Mouse (Mus musculus) MEL (cell line): ENCODE results near the gene Ccdc40. TPM values are rescaled to one million over a fixed set of nuclear protein-coding genes. Genes with fewer than 3 reads are reported as not detected.

ENCODE experiments used
- DNase-seq: peaks from one replicate; pipeline ENCODE4 v3.0.0; 2011; ENCODE audit warnings: low read depth, low spot score
- H3K27ac ChIP-seq: 2 replicates; pipeline ENCODE4 v1.5.1; 2012; ENCODE audit warnings: low read depth, mild to moderate bottlenecking, control low read depth, low read length, moderate library complexity; ENCODE audit not compliant: control insufficient read depth
- H3K27me3 ChIP-seq, 2 experiments: fragments of 150-350 bp in 1 of 2; sonication (generic) in 1 of 2; 2 replicates each; pipeline ENCODE4 v1.6.1; 2012; ENCODE audit warnings: low read length in 2 of 2, mild to moderate bottlenecking in 2 of 2, improper control_type of control experiment in 1 of 2, moderate library complexity in 1 of 2; ENCODE audit not compliant: insufficient read depth in 2 of 2, control insufficient read depth in 1 of 2
- H3K36me3 ChIP-seq, 2 experiments: 2 replicates each; pipeline ENCODE4 v1.6.1; 2012 to 2014; ENCODE audit warnings: low read length in 2 of 2, improper control_type of control experiment in 1 of 2, inconsistent platforms in 1 of 2, mild to moderate bottlenecking in 1 of 2; ENCODE audit not compliant: insufficient read depth in 2 of 2, control insufficient read depth in 1 of 2
- H3K4me1 ChIP-seq, 2 experiments: fragments of 150-350 bp in 1 of 2; sonication (generic) in 1 of 2; 2 replicates each; pipeline ENCODE4 v1.6.1; 2012; ENCODE audit warnings: low read length in 2 of 2, improper control_type of control experiment in 1 of 2, mild to moderate bottlenecking in 1 of 2; ENCODE audit not compliant: insufficient read depth in 2 of 2, control insufficient read depth in 1 of 2
- H3K4me3 ChIP-seq, 2 experiments: fragments of 150-350 bp in 1 of 2; sonication (generic) in 1 of 2; 2 replicates each; pipeline ENCODE4 v1.5.1; 2012; ENCODE audit warnings: low read depth in 2 of 2, low read length in 2 of 2, mild to moderate bottlenecking in 2 of 2, moderate library complexity in 2 of 2, control low read depth in 1 of 2, improper control_type of control experiment in 1 of 2; ENCODE audit not compliant: control insufficient read depth in 1 of 2, insufficient read depth in 1 of 2
- H3K79me2 ChIP-seq: 2 replicates; pipeline ENCODE4 v1.6.1; 2012; ENCODE audit warnings: mild to moderate bottlenecking, low read length, moderate library complexity; ENCODE audit not compliant: control insufficient read depth, poor library complexity, insufficient read depth
- H3K9ac ChIP-seq: 2 replicates; pipeline ENCODE4 v1.6.1; 2012; ENCODE audit warnings: low read depth, mild to moderate bottlenecking, control low read depth, low read length, moderate library complexity; ENCODE audit not compliant: control insufficient read depth, poor library complexity, severe bottlenecking
- H3K9me3 ChIP-seq: fragments of 150-350 bp; sonication (generic); replicated peaks from 2 replicates; pipeline ENCODE4 v1.6.1; 2012; ENCODE audit warnings: mild to moderate bottlenecking, low read length, improper control_type of control experiment, moderate library complexity; ENCODE audit not compliant: insufficient read depth
- BHLHE40 ChIP-seq: IDR thresholded peaks from 2 replicates; pipeline ENCODE4 v1.6.1; 2012; ENCODE audit warnings: low read depth, mild to moderate bottlenecking, inconsistent platforms, low read length, improper control_type of control experiment, borderline replicate concordance
- CHD1 ChIP-seq: IDR thresholded peaks from 2 replicates; pipeline ENCODE4 v1.6.1; 2012; ENCODE audit warnings: low read depth, mild to moderate bottlenecking, inconsistent platforms, low read length, improper control_type of control experiment
- CHD2 ChIP-seq: IDR thresholded peaks from 2 replicates; pipeline ENCODE4 v1.6.1; 2011; ENCODE audit warnings: low read length, improper control_type of control experiment
- CTCF ChIP-seq, 3 experiments: IDR thresholded peaks in 2 of 3; conservative IDR thresholded peaks in 1 of 3; 2 replicates each; pipeline ENCODE4 v1.5.1; 2011 to 2012; ENCODE audit warnings: low read length in 3 of 3, low read depth in 2 of 3, mild to moderate bottlenecking in 2 of 3, improper control_type of control experiment in 1 of 3, inconsistent platforms in 1 of 3, mixed read lengths in 1 of 3, moderate library complexity in 1 of 3; ENCODE audit not compliant: control insufficient read depth in 1 of 3, insufficient read depth in 1 of 3, poor library complexity in 1 of 3, severe bottlenecking in 1 of 3
- E2F4 ChIP-seq: IDR thresholded peaks from 2 replicates; pipeline ENCODE4 v1.6.1; 2011; ENCODE audit warnings: low read depth, low read length, improper control_type of control experiment, borderline replicate concordance
- EP300 ChIP-seq, 2 experiments: IDR thresholded peaks; 2 replicates each; pipeline ENCODE4 v1.6.1; 2011; ENCODE audit warnings: improper control_type of control experiment in 2 of 2, low read length in 2 of 2, low read depth in 1 of 2, mild to moderate bottlenecking in 1 of 2
- GABPA ChIP-seq: IDR thresholded peaks from 2 replicates; pipeline ENCODE4 v1.6.1; 2012; ENCODE audit warnings: low read depth, mild to moderate bottlenecking, inconsistent platforms, low read length, improper control_type of control experiment, moderate library complexity
- GATA1 ChIP-seq: IDR thresholded peaks from 2 replicates; pipeline ENCODE4 v1.6.1; 2011; ENCODE audit warnings: low read depth, low read length, improper control_type of control experiment
- KAT2A ChIP-seq: conservative IDR thresholded peaks from 2 replicates; pipeline ENCODE4 v1.6.1; 2012; ENCODE audit warnings: low read depth, low read length, improper control_type of control experiment, inconsistent platforms
- MAX ChIP-seq: IDR thresholded peaks from 2 replicates; pipeline ENCODE4 v1.6.1; 2011; ENCODE audit warnings: low read length, improper control_type of control experiment
- MAZ ChIP-seq: IDR thresholded peaks from 2 replicates; pipeline ENCODE4 v1.6.1; 2012; ENCODE audit warnings: low read depth, mild to moderate bottlenecking, inconsistent platforms, low read length, improper control_type of control experiment
- MYB ChIP-seq: IDR thresholded peaks from 2 replicates; pipeline ENCODE4 v1.6.1; 2011; ENCODE audit warnings: mild to moderate bottlenecking, low read depth, low read length, improper control_type of control experiment
- MYC ChIP-seq: IDR thresholded peaks from 2 replicates; pipeline ENCODE4 v1.6.1; 2011; ENCODE audit warnings: low read depth, mild to moderate bottlenecking, low read length, improper control_type of control experiment, moderate library complexity
- POLR2AphosphoS2 ChIP-seq: IDR thresholded peaks from 2 replicates; pipeline ENCODE4 v1.6.1; 2011; ENCODE audit warnings: low read length, improper control_type of control experiment
- POLR2AphosphoS5 ChIP-seq: IDR thresholded peaks from 2 replicates; pipeline ENCODE4 v1.6.1; 2012; ENCODE audit warnings: low read depth, borderline replicate concordance, mild to moderate bottlenecking, inconsistent platforms, low read length, moderate library complexity, mixed read lengths
- RAD21 ChIP-seq: IDR thresholded peaks from 2 replicates; pipeline ENCODE4 v1.6.1; 2011; ENCODE audit warnings: mild to moderate bottlenecking, low read depth, low read length, improper control_type of control experiment
- RCOR1 ChIP-seq: IDR thresholded peaks from 2 replicates; pipeline ENCODE4 v1.6.1; 2012; ENCODE audit warnings: low read depth, mild to moderate bottlenecking, inconsistent platforms, low read length, improper control_type of control experiment
- SIN3A ChIP-seq: IDR thresholded peaks from 2 replicates; pipeline ENCODE4 v1.6.1; 2012; ENCODE audit warnings: low read length, improper control_type of control experiment, inconsistent platforms
- SMC3 ChIP-seq: IDR thresholded peaks from 2 replicates; pipeline ENCODE4 v1.6.1; 2011; ENCODE audit warnings: low read depth, low read length, improper control_type of control experiment
- TBP ChIP-seq: IDR thresholded peaks from 2 replicates; pipeline ENCODE4 v1.8.0; 2011; ENCODE audit warnings: low read depth, low read length, improper control_type of control experiment
- TCF12 ChIP-seq: IDR thresholded peaks from 2 replicates; pipeline ENCODE4 v1.6.1; 2014; ENCODE audit warnings: low read depth, mild to moderate bottlenecking, inconsistent platforms, low read length, improper control_type of control experiment, moderate library complexity
- UBTF ChIP-seq: IDR thresholded peaks from 2 replicates; pipeline ENCODE4 v1.6.1; 2012; ENCODE audit warnings: low read depth, mild to moderate bottlenecking, inconsistent platforms, low read length, improper control_type of control experiment, moderate library complexity, borderline replicate concordance; ENCODE audit not compliant: insufficient read depth
- USF2 ChIP-seq, 2 experiments: IDR thresholded peaks; 2 replicates each; pipeline ENCODE4 v1.6.1; 2011 to 2012; ENCODE audit warnings: improper control_type of control experiment in 2 of 2, low read length in 2 of 2, borderline replicate concordance in 1 of 2, inconsistent platforms in 1 of 2, low read depth in 1 of 2, mild to moderate bottlenecking in 1 of 2; ENCODE audit not compliant: insufficient read depth in 1 of 2
- ZC3H11A ChIP-seq: IDR thresholded peaks from 2 replicates; pipeline ENCODE4 v1.6.1; 2012; ENCODE audit warnings: low read depth, mild to moderate bottlenecking, inconsistent platforms, low read length, improper control_type of control experiment
- ZKSCAN1 ChIP-seq: IDR thresholded peaks from 2 replicates; pipeline ENCODE4 v1.6.1; 2012; ENCODE audit warnings: low read depth, mild to moderate bottlenecking, inconsistent platforms, low read length, improper control_type of control experiment, moderate library complexity
- ZNF384 ChIP-seq: IDR thresholded peaks from 2 replicates; pipeline ENCODE4 v1.6.1; 2012; ENCODE audit warnings: low read depth, mild to moderate bottlenecking, inconsistent platforms, low read length, improper control_type of control experiment
- polyA plus RNA-seq, 2 experiments: library from polyadenylated mRNA; stranded (reverse) in 1 of 2; unstranded in 1 of 2; fragments of >175 nt in 1 of 2; fragments of >200 nt in 1 of 2; gene quantifications; 2 replicates each; pipeline versions ENCODE4 v1.2.1 to v1.2.4; 2012; ENCODE audit warnings: low replicate concordance in 2 of 2, low read depth in 1 of 2; ENCODE audit not compliant: insufficient read length in 2 of 2, insufficient read depth in 1 of 2, missing spikeins in 1 of 2
- total RNA-seq: library from RNA; depleted of rRNA; stranded (reverse); fragments of 300-350 nt; gene quantifications from 2 replicates; pipeline ENCODE4 v1.2.3, GENCODE M21; 2012

The Ccdc40 gene
- total and polyA plus RNA-seq, 3 experiments, result 0.46 to 1.9 TPM; not detected in 1

GRCm38 (mm10) chr11:119189319-119189718, 39.1 kb upstream of the Ccdc40 start:
- no peak overlapping the region for H3K4me3 ChIP-seq
- no peaks in the 10 kb centered on the region for H3K27me3 ChIP-seq
- DNase-seq, result no peak
- H3K9me3 ChIP-seq, result no peaks in the 10 kb centered on the region
- H3K36me3 ChIP-seq, result no peaks in the 10 kb centered on the region
- no peaks in the 10 kb centered on the region for H3K79me2 ChIP-seq
- TF ChIP-seq SIN3A, result no peak
- no peak for TF ChIP-seq BHLHE40
- no peak for TF ChIP-seq GABPA
- no peak for TF ChIP-seq ZNF384
- TF ChIP-seq E2F4, result no peak
- TF ChIP-seq MAZ, result no peak
- TF ChIP-seq UBTF, result no peak
- TF ChIP-seq GATA1, result no peak
- no peak for TF ChIP-seq TBP
- TF ChIP-seq MAX, result no peak
- TF ChIP-seq POLR2AphosphoS5, result no peak
- no peak for TF ChIP-seq TCF12
- no peak for TF ChIP-seq ZKSCAN1
- TF ChIP-seq SMC3, result no peak
- no peak for TF ChIP-seq EP300 (IDR thresholded peaks at IDR 0.05; ENCODE audit: low read depth in 1 of 2, low read length in 2 of 2)
- TF ChIP-seq POLR2AphosphoS2, result no peak
- no peaks in the 10 kb centered on the region; a peak in 1 of 4 replicates for H3K4me1 ChIP-seq
- no peak overlapping the region for H3K9ac ChIP-seq
- H3K27ac ChIP-seq, result no peak overlapping the region

- DNase-seq, result peak; percentile 52
- Histone ChIP-seq H3K79me2 (no peaks in the 10 kb centered on the region), H3K27me3 (no peaks in the 10 kb centered on the region), H3K4me3 (no peak overlapping the region), H3K9me3 (no peaks in the 10 kb centered on the region), H3K27ac (no peak overlapping the region), H3K9ac (no peak overlapping the region), H3K36me3 (no peaks in the 10 kb centered on the region), H3K4me1 (no peaks in the 10 kb centered on the region; a peak in 1 of 4 replicates)
- no peak for TF ChIP-seq RCOR1
- TF ChIP-seq GATA1, result no peak
- no peak for TF ChIP-seq ZNF384
- TF ChIP-seq USF2 (IDR thresholded peaks at IDR 0.05; ENCODE audit: borderline replicate concordance in 1 of 2, insufficient read depth in 1 of 2, low read depth in 1 of 2, low read length in 2 of 2), result no peak
- no peak for TF ChIP-seq E2F4
- peak; percentile 36 to 86 (median 77) for TF ChIP-seq CTCF (IDR thresholded peaks at IDR 0.05 in 2 of 3, conservative IDR thresholded peaks at IDR 0.05 in 1 of 3; ENCODE audit: control insufficient read depth in 1 of 3, insufficient read depth in 1 of 3, low read depth in 2 of 3, low read length in 3 of 3, poor library complexity in 1 of 3, severe bottlenecking in 1 of 3)
- TF ChIP-seq ZC3H11A, result peak; percentile 45
- TF ChIP-seq MYC, result no peak
- TF ChIP-seq CHD1, result no peak
- no peak for TF ChIP-seq CHD2
- peak; percentile 73 for TF ChIP-seq SMC3
- TF ChIP-seq POLR2AphosphoS5, result no peak
- peak; percentile 67 for TF ChIP-seq RAD21
- no peak for TF ChIP-seq MYB
- TF ChIP-seq KAT2A, result no peak
These were observed 37.9 kb upstream of the Ccdc40 start for GRCm38 (mm10) chr11:119190498-119190897.
